Mouse (Mus musculus) ES-Bruce4 (cell line): ENCODE data around the gene Mrps35.

ENCODE experiments used
- CTCF ChIP-seq: IDR thresholded peaks from one replicate; pipeline ENCODE4 v1.8.1; 2011; ENCODE audit warnings: low read depth, low read length
- EP300 ChIP-seq: IDR thresholded peaks from 2 replicates; pipeline ENCODE4 v1.6.1; 2011; ENCODE audit warnings: low read depth, low read length; ENCODE audit not compliant: insufficient read depth
- POLR2A ChIP-seq: IDR thresholded peaks from one replicate; pipeline ENCODE4 v1.8.1; 2011; ENCODE audit warnings: low read length; ENCODE audit not compliant: insufficient read depth

DNA sequence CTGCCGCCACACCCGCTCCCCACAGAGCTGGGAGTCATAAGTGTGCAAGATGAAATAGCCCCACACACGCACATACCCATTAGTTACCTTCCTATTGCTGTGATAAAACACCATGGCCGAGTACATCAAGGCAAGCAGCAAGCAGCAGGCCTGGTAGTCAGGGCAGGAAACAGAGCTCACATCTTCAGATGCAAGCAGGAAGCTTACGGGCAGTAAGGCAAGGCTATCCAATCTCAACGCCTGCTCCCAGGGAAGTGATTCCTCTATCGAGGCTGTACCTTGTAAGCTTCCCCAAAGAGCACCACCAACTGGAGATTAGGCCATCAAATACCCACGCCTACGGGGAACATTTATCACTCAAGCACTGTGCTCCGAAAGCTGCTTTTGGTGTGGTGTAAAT, 37.4 kb downstream of the Mrps35 start:
- TF ChIP-seq POLR2A: no peak
- TF ChIP-seq EP300: no peak
- TF ChIP-seq CTCF: no peak
